Mouse (Mus musculus) natural killer cell, adult 2 months (primary cell): Measurements from ENCODE around the gene Actr1b.
"Not testable (repeated sequence)": the region's sequence is repeated elsewhere in the genome, so short reads cannot be mapped to it uniquely, and the experiment has no call there.

Experiments used
- DNase-seq, 2 experiments: peaks; one replicate each; pipeline ENCODE4 v3.0.0; 2022; ENCODE audit warnings: low spot score in 2 of 2

Actr1b gene

GRCm38 (mm10) chr1:36707166-36707565, 7.1 kb downstream of the Actr1b start:
- no peak for DNase-seq

- no peak for DNase-seq
Measured at GRCm38 (mm10) chr1:36697030-36697429, 17.2 kb downstream of the Actr1b start.

- DNase-seq: no peak
Measured at GRCm38 (mm10) chr1:36696411-36696810, 17.8 kb downstream of the Actr1b start.

GRCm38 (mm10) chr1:36694871-36695270, 19.4 kb downstream of the Actr1b start:
- no peak for DNase-seq

GRCm38 (mm10) chr1:36691271-36692155, 22.7 kb downstream of the Actr1b start, which contains the start of gene Cox5b:
TSS of gene Cox5b (plus strand) at chr1:36691449.
- peak; percentile 96 to 97 for DNase-seq

GRCm38 (mm10) chr1:36690671-36691235, 23.5 kb downstream of the Actr1b start:
- DNase-seq: no peak

- peak; percentile 58 to 69 for DNase-seq
Measured at GRCm38 (mm10) chr1:36683810-36684467, 30.3 kb downstream of the Actr1b start.

- no peak for DNase-seq
Measured at GRCm38 (mm10) chr1:36682620-36683355, 31.4 kb downstream of the Actr1b start, which contains the start of gene Fam178b. TSS of gene Fam178b (minus strand) at chr1:36683183.

- DNase-seq: no peak
Measured at GRCm38 (mm10) chr1:36680893-36681292, 33.3 kb downstream of the Actr1b start.

- no peak for DNase-seq
Measured at GRCm38 (mm10) chr1:36674936-36675335, 39.3 kb downstream of the Actr1b start.

- DNase-seq: no peak
Measured at GRCm38 (mm10) chr1:36672648-36673350, 41.4 kb downstream of the Actr1b start.

GRCm38 (mm10) chr1:36671260-36671659, 43.0 kb downstream of the Actr1b start:
- no peak for DNase-seq

GRCm38 (mm10) chr1:36670256-36670655, 44.0 kb downstream of the Actr1b start:
- no peak for DNase-seq

- not testable (repeated sequence) for DNase-seq
Measured at GRCm38 (mm10) chr1:36668007-36668406, 46.2 kb downstream of the Actr1b start.

GRCm38 (mm10) chr1:36665934-36666333, 48.3 kb downstream of the Actr1b start:
- no peak for DNase-seq

GRCm38 (mm10) chr1:36665165-36665723, 49.0 kb downstream of the Actr1b start:
- no peak for DNase-seq

- peak in 1 of 2 experiments; percentile 7 for DNase-seq
Measured at GRCm38 (mm10) chr1:36664457-36664856, 49.8 kb downstream of the Actr1b start.

- no peak for DNase-seq
Measured at GRCm38 (mm10) chr1:36658621-36659399, 55.4 kb downstream of the Actr1b start.

- no peak for DNase-seq
Measured at GRCm38 (mm10) chr1:36657658-36658415, 56.4 kb downstream of the Actr1b start.
